Mouse (Mus musculus): ENCODE measurements around the gene Mob3b. TPM values are rescaled to one million over a fixed set of nuclear protein-coding genes. Genes with fewer than 3 reads are reported as not detected.

Mob3b gene
- total and polyA plus RNA-seq, 2 experiments, result 16.5 to 18.3 TPM

DNA sequence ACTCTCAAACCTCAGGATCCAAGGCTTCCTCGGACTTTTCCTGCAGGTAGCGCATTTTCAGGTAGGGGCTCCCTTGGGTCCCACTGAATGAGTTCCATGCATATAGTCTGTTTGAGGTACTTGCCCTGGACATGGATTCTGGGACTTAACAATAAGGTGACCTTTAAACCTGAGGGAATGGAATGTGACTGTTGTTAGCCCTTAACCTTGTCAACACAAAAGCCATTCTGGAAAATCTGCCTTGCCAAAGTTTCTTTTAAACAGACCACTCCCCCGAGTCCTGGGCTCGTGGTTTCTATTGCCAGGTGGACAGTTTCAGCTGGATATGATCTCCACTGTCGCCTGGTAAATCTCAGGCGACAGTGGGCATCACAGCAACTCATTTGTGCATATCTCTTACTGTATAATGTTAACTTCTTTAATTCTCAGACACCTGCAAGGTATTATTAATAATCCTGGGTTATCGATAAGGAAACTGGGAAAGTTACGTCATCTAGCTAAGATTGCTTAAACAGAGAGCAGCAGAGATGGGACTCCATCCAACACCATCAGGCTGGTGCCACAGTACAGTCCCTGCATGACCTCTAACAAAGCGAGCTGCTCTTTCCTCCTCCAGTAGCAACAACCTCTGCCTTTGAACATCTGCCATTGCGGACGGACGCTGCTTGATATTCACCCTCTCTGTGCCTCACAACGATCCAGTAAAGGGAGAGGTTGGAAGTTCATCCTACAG, 43.6 kb downstream of the Mob3b start:
- Histone ChIP-seq H3K4me3 (ENCODE audit: insufficient read depth, low read depth, low read length) (no peak overlapping the region), H3K9ac (ENCODE audit: low read depth, low read length) (peak overlapping the region; percentile 45), H3K4me1 (ENCODE audit: control insufficient read depth, insufficient read depth, low read length) (peaks cover 15% of the 10 kb centered on the region), H3K79me2 (ENCODE audit: control insufficient read depth, insufficient read depth, low read length) (peaks cover 42% of the 10 kb centered on the region; the same call in 1 of the 2 replicates), H3K27me3 (ENCODE audit: control insufficient read depth, insufficient read depth, low read length) (no peaks in the 10 kb centered on the region), H3K27ac (replicated peaks; ENCODE audit: insufficient read depth, low read depth, low read length) (peak overlapping the region; percentile 93), H3K36me3 (ENCODE audit: control insufficient read depth, insufficient read depth, low read length) (no peaks in the 10 kb centered on the region)
- TF ChIP-seq CTCF (IDR thresholded peaks at IDR 0.05; ENCODE audit: low read depth, low read length) (no peak), POLR2A (IDR thresholded peaks at IDR 0.05; ENCODE audit: extremely low read depth, insufficient read depth, low read length) (no peak)
- DNase-seq (ENCODE audit: extremely low read depth, low read depth, low spot score), result peak; percentile 98
- WGBS, result 25% methylated on average over 13 of the region's 13 CpGs

DNA sequence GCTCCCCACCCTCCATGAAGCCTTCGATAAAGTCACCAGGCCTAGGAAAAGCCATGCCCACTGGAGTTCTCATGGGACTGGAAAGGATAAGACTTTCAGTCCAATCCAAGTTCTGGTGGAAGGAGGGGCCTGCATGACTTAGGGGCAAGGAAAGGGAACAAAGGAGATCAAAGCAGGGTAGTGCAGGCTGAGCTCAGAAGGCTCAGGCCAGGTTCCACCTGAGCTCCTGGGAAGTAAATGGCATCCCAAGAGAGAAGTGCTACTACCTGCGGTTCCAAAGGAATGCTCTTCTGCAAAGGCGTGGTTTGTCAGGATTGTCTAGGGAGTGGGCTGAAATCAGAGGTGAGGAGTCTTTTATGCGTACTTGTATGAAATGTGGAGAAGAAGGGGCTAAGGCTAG, 44.8 kb downstream of the Mob3b start:
- Histone ChIP-seq H3K9ac (ENCODE audit: low read depth, low read length) (no peak overlapping the region; the same call in 1 of the 2 replicates), H3K36me3 (ENCODE audit: control insufficient read depth, insufficient read depth, low read length) (no peaks in the 10 kb centered on the region), H3K79me2 (ENCODE audit: control insufficient read depth, insufficient read depth, low read length) (peaks cover 38% of the 10 kb centered on the region; the same call in 1 of the 2 replicates), H3K4me1 (ENCODE audit: control insufficient read depth, insufficient read depth, low read length) (peaks cover 15% of the 10 kb centered on the region), H3K27ac (replicated peaks; ENCODE audit: insufficient read depth, low read depth, low read length) (peak overlapping the region; percentile 87), H3K4me3 (ENCODE audit: insufficient read depth, low read depth, low read length) (no peak overlapping the region), H3K27me3 (ENCODE audit: control insufficient read depth, insufficient read depth, low read length) (no peaks in the 10 kb centered on the region)
- WGBS, result 90% methylated on average over 4 of the region's 4 CpGs
- TF ChIP-seq CTCF (IDR thresholded peaks at IDR 0.05; ENCODE audit: low read depth, low read length) (no peak), POLR2A (IDR thresholded peaks at IDR 0.05; ENCODE audit: extremely low read depth, insufficient read depth, low read length) (no peak)
- DNase-seq (ENCODE audit: extremely low read depth, low read depth, low spot score), result no peak

DNA sequence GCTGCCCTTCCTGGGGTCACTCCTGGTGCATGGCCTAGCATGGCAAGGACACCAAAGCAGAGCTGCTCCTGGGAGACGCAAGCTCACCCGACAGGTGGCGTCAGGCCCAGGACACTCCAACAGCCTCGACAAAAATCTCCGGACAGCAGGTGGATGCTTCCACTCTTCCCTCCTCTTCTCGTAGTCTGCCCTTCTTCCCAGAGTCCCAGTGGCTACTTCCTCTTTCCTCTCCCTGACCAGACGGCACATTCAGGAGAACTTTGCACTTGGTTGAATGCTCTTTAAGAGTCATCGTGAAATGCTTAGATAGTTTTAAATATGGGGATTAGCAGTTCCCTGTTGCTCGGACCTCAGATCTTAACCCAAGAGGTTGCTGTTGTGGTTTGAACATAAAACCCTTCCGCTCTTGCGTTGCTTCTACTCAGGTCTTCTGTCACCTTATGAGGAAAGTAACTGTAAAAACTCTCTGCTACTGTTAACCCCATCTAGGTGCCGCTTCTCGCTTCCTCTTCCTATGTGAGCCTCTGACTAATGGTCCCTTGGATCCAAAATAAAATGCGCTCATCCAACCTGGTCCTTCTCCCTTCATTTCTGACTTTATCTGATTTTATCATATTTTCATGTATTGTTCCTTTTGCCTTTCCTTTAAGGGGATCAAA, 52.0 kb downstream of the Mob3b start:
- 66% methylated on average over 14 of the region's 14 CpGs for WGBS
- TF ChIP-seq CTCF (IDR thresholded peaks at IDR 0.05; ENCODE audit: low read depth, low read length), result peak; percentile 38
- TF ChIP-seq POLR2A (IDR thresholded peaks at IDR 0.05; ENCODE audit: extremely low read depth, insufficient read depth, low read length), result no peak
- H3K36me3 ChIP-seq (ENCODE audit: control insufficient read depth, insufficient read depth, low read length), result no peaks in the 10 kb centered on the region
- H3K27me3 ChIP-seq (ENCODE audit: control insufficient read depth, insufficient read depth, low read length), result no peaks in the 10 kb centered on the region
- no peak overlapping the region for H3K4me3 ChIP-seq (ENCODE audit: insufficient read depth, low read depth, low read length)
- peaks cover 6% of the 10 kb centered on the region; the same call in 1 of the 2 replicates for H3K4me1 ChIP-seq (ENCODE audit: control insufficient read depth, insufficient read depth, low read length)
- H3K9ac ChIP-seq (ENCODE audit: low read depth, low read length), result no peak overlapping the region
- no peak for DNase-seq (ENCODE audit: extremely low read depth, low read depth, low spot score)
- peaks cover 38% of the 10 kb centered on the region for H3K79me2 ChIP-seq (ENCODE audit: control insufficient read depth, insufficient read depth, low read length)
- H3K27ac ChIP-seq (replicated peaks; ENCODE audit: insufficient read depth, low read depth, low read length), result no peak overlapping the region

DNA sequence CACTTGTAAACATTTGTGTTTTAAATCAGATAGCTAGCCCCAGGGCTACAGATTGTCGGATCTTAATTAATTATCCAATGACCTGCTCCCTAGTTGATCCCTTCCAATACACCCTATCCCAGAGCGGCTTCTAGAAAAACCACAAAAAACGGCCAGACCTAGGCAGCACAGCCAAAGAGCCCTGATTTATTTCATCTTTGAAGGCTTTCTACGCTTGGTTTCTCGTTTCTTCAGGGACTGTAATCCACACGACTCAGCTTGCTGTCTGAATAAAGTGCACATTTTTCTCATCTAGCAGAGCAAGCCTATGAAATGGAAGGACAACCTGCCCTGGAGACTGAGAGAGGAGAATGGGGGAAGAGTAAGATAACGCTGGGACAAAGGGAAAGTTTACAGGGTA, 56.1 kb downstream of the Mob3b start:
- no peaks in the 10 kb centered on the region for H3K27me3 ChIP-seq (ENCODE audit: control insufficient read depth, insufficient read depth, low read length)
- peaks cover 27% of the 10 kb centered on the region for H3K4me1 ChIP-seq (ENCODE audit: control insufficient read depth, insufficient read depth, low read length)
- H3K27ac ChIP-seq (replicated peaks; ENCODE audit: insufficient read depth, low read depth, low read length), result peak overlapping the region; percentile 7; the same call in 1 of the 2 replicates
- WGBS, result 82% methylated on average over 7 of the region's 7 CpGs
- H3K4me3 ChIP-seq (ENCODE audit: insufficient read depth, low read depth, low read length), result no peak overlapping the region
- DNase-seq (ENCODE audit: extremely low read depth, low read depth, low spot score), result no peak
- TF ChIP-seq POLR2A (IDR thresholded peaks at IDR 0.05; ENCODE audit: extremely low read depth, insufficient read depth, low read length) (no peak), CTCF (IDR thresholded peaks at IDR 0.05; ENCODE audit: low read depth, low read length) (no peak)
- peaks cover 33% of the 10 kb centered on the region for H3K79me2 ChIP-seq (ENCODE audit: control insufficient read depth, insufficient read depth, low read length)
- no peak overlapping the region for H3K9ac ChIP-seq (ENCODE audit: low read depth, low read length)
- H3K36me3 ChIP-seq (ENCODE audit: control insufficient read depth, insufficient read depth, low read length), result no peaks in the 10 kb centered on the region

DNA sequence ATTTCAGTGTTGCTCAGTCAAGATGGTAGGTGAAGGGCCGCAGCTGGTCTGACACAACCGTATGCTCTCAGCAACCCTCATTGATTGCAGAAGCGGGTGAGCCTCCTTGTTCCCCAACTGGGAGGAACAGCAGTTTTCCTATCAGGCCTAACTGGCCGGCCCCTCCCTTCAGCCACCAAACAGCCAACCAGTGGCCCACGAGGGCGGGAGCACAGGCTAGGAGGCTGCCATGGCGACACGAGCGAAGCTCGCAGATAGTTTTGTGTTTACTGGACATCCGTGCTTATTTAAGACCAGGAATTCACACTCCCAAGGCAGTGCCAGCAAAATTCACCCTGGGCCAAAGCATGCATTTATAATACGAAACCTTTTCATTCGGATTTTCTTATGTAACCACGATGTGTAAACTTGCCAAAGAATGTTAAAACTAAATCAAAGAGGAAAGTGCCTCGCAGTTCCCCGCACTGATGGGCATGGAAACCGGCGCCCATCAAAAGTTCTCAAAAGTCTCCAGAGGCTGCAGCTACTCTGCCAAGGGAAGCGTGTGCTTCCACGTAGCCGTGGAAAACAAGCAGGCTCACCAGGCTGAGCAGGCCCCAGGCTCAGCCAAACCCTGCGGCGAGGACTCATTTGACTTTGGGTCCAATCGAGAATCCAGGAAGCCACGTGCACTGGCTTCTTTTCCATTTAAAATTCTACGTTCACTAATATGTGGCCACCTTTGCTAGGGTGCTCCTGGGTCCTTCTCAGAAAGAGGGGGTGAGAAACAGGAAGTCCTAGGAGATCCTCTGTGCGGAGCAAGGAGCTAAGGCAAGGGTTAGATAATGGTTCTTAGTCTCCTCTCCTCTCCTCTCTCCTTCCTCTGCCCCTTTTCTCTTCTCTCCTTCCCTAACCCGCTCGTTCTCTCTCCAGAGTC, 57.2 kb downstream of the Mob3b start:
- peak overlapping the region; percentile 74 for H3K27ac ChIP-seq (replicated peaks; ENCODE audit: insufficient read depth, low read depth, low read length)
- peak; percentile 72; the same call in 1 of the 2 replicates for TF ChIP-seq POLR2A (IDR thresholded peaks at IDR 0.05; ENCODE audit: extremely low read depth, insufficient read depth, low read length)
- TF ChIP-seq CTCF (IDR thresholded peaks at IDR 0.05; ENCODE audit: low read depth, low read length), result no peak
- WGBS, result 8% methylated on average over 29 of the region's 29 CpGs

More for the DNA sequence above, 57.2 kb downstream of the Mob3b start:
- Histone ChIP-seq H3K36me3 (ENCODE audit: control insufficient read depth, insufficient read depth, low read length) (no peaks in the 10 kb centered on the region), H3K4me1 (ENCODE audit: control insufficient read depth, insufficient read depth, low read length) (peaks cover 28% of the 10 kb centered on the region), H3K27me3 (ENCODE audit: control insufficient read depth, insufficient read depth, low read length) (no peaks in the 10 kb centered on the region), H3K4me3 (ENCODE audit: insufficient read depth, low read depth, low read length) (0 out of 2 replicates have a peak overlapping the region, but pooled peaks have one; percentile 23), H3K9ac (ENCODE audit: low read depth, low read length) (peak overlapping the region; percentile 30; the same call in 1 of the 2 replicates), H3K79me2 (ENCODE audit: control insufficient read depth, insufficient read depth, low read length) (peaks cover 32% of the 10 kb centered on the region)
- peak; percentile 92 for DNase-seq (ENCODE audit: extremely low read depth, low read depth, low spot score)

Measured in liver, adult 2 months (tissue).